Mouse (Mus musculus) megakaryocyte, embryonic 14.5 days (primary cell): ENCODE results near the gene Pmpca.

Source experiments
- FLI1 ChIP-seq: IDR thresholded peaks from 2 replicates; pipeline ENCODE4 v1.6.1; 2012; ENCODE audit warnings: low read length, inconsistent platforms, mixed read lengths
- GATA1 ChIP-seq: IDR thresholded peaks from 3 replicates; pipeline ENCODE4 v1.6.1; 2012; ENCODE audit warnings: mixed read lengths, low read length, inconsistent platforms, borderline replicate concordance

- TF ChIP-seq GATA1 (no peak), FLI1 (no peak)
These were observed 10.5 kb downstream of the Pmpca start for GRCm38 (mm10) chr2:26399647-26400046.
